Mouse (Mus musculus): ENCODE measurements around the gene Nrg4.

- TF ChIP-seq CTCF (IDR thresholded peaks at IDR 0.05; ENCODE audit: low read depth) (no peak), EP300 (IDR thresholded peaks at IDR 0.05; ENCODE audit: low read depth) (no peak)
These were observed 41.4 kb downstream of the Nrg4 start for GRCm38 (mm10) chr9:55285197-55285596.

Measured in liver, embryonic 14.5 days (tissue).